Mouse (Mus musculus): ENCODE results near the gene 4930579F01Rik. TPM values are rescaled to one million over a fixed set of nuclear protein-coding genes. Genes with fewer than 3 reads are reported as not detected.

The 4930579F01Rik gene
- polyA plus RNA-seq, 1 experiment from 2014 or later = 0.24 TPM

- ATAC-seq = peak; percentile 81
- H3K9me3 ChIP-seq (ENCODE audit: control insufficient read depth, low read length) = no peaks in the 10 kb centered on the region
- WGBS = 26% methylated on average over 20 of the region's 20 CpGs
- H3K27me3 ChIP-seq (replicated peaks; ENCODE audit: control insufficient read depth, insufficient read depth, low read length) = no peaks in the 10 kb centered on the region; the same call in 1 of the 2 replicates
- peak overlapping the region; percentile 33 for H3K4me3 ChIP-seq (ENCODE audit: low read length)
- peak overlapping the region; percentile 53; the same call in 1 of the 2 replicates for H3K9ac ChIP-seq (ENCODE audit: low read depth, low read length)
- H3K27ac ChIP-seq (ENCODE audit: low read length) = no peak overlapping the region
- H3K36me3 ChIP-seq (ENCODE audit: control insufficient read depth, insufficient read depth, low read length) = no peaks in the 10 kb centered on the region
- H3K4me2 ChIP-seq (ENCODE audit: low read depth, low read length) = peak overlapping the region; percentile 52
- no peaks in the 10 kb centered on the region for H3K4me1 ChIP-seq (ENCODE audit: control insufficient read depth, insufficient read depth, low read length)
These were observed 4.5 kb upstream of the 4930579F01Rik start for GRCm38 (mm10) chr3:138197973-138198721.

- no peaks in the 10 kb centered on the region for H3K4me1 ChIP-seq (ENCODE audit: control insufficient read depth, insufficient read depth, low read length)
- no peak overlapping the region for H3K9ac ChIP-seq (ENCODE audit: low read depth, low read length)
- no peak overlapping the region for H3K4me3 ChIP-seq (ENCODE audit: low read length)
- H3K4me2 ChIP-seq (ENCODE audit: low read depth, low read length) = no peak overlapping the region
- no peaks in the 10 kb centered on the region for H3K9me3 ChIP-seq (ENCODE audit: control insufficient read depth, low read length)
- whole genome bisulfite sequencing = 67% methylated on average over 9 of the region's 9 CpGs
- H3K27ac ChIP-seq (ENCODE audit: low read length) = no peak overlapping the region
- no peaks in the 10 kb centered on the region; the same call in 1 of the 2 replicates for H3K27me3 ChIP-seq (replicated peaks; ENCODE audit: control insufficient read depth, insufficient read depth, low read length)
- ATAC-seq = no peak
- no peaks in the 10 kb centered on the region for H3K36me3 ChIP-seq (ENCODE audit: control insufficient read depth, insufficient read depth, low read length)
These were observed 3.9 kb upstream of the 4930579F01Rik start for GRCm38 (mm10) chr3:138197556-138197955.

- no peaks in the 10 kb centered on the region for H3K9me3 ChIP-seq (ENCODE audit: control insufficient read depth, low read length)
- WGBS = 86% methylated on average over 14 of the region's 14 CpGs
- no peak overlapping the region for H3K4me2 ChIP-seq (ENCODE audit: low read depth, low read length)
- H3K4me1 ChIP-seq (ENCODE audit: control insufficient read depth, insufficient read depth, low read length) = no peaks in the 10 kb centered on the region
- ATAC-seq = no peak
- no peaks in the 10 kb centered on the region for H3K36me3 ChIP-seq (ENCODE audit: control insufficient read depth, insufficient read depth, low read length)
- no peak overlapping the region for H3K27ac ChIP-seq (ENCODE audit: low read length)
- H3K9ac ChIP-seq (ENCODE audit: low read depth, low read length) = no peak overlapping the region
- H3K27me3 ChIP-seq (replicated peaks; ENCODE audit: control insufficient read depth, insufficient read depth, low read length) = no peaks in the 10 kb centered on the region; the same call in 1 of the 2 replicates
- no peak overlapping the region for H3K4me3 ChIP-seq (ENCODE audit: low read length)
These were observed 3.5 kb upstream of the 4930579F01Rik start for GRCm38 (mm10) chr3:138197093-138197492.

- H3K36me3 ChIP-seq (ENCODE audit: control insufficient read depth, insufficient read depth, low read length) = no peaks in the 10 kb centered on the region
- H3K9me3 ChIP-seq (ENCODE audit: control insufficient read depth, low read length) = no peaks in the 10 kb centered on the region
- H3K27me3 ChIP-seq (replicated peaks; ENCODE audit: control insufficient read depth, insufficient read depth, low read length) = no peaks in the 10 kb centered on the region; the same call in 1 of the 2 replicates
- WGBS = 67% methylated on average over 7 of the region's 7 CpGs
- no peak for ATAC-seq
- no peak overlapping the region for H3K27ac ChIP-seq (ENCODE audit: low read length)
- no peak overlapping the region for H3K4me3 ChIP-seq (ENCODE audit: low read length)
- H3K9ac ChIP-seq (ENCODE audit: low read depth, low read length) = no peak overlapping the region
- H3K4me1 ChIP-seq (ENCODE audit: control insufficient read depth, insufficient read depth, low read length) = no peaks in the 10 kb centered on the region
- no peak overlapping the region for H3K4me2 ChIP-seq (ENCODE audit: low read depth, low read length)
These were observed 1.4 kb downstream of the 4930579F01Rik start for GRCm38 (mm10) chr3:138192260-138192659.

- Histone ChIP-seq H3K36me3 (ENCODE audit: control insufficient read depth, insufficient read depth, low read length) (no peaks in the 10 kb centered on the region), H3K27me3 (replicated peaks; ENCODE audit: control insufficient read depth, insufficient read depth, low read length) (no peaks in the 10 kb centered on the region), H3K4me1 (ENCODE audit: control insufficient read depth, insufficient read depth, low read length) (no peaks in the 10 kb centered on the region), H3K4me2 (ENCODE audit: low read depth, low read length) (no peak overlapping the region), H3K9me3 (ENCODE audit: control insufficient read depth, low read length) (no peaks in the 10 kb centered on the region), H3K9ac (ENCODE audit: low read depth, low read length) (no peak overlapping the region), H3K27ac (ENCODE audit: low read length) (no peak overlapping the region), H3K4me3 (ENCODE audit: low read length) (no peak overlapping the region)
- WGBS = 85% methylated on average over 26 of the region's 26 CpGs
- ATAC-seq = no peak
These were observed 7.4 kb downstream of the 4930579F01Rik start for GRCm38 (mm10) chr3:138185995-138186930.

GRCm38 (mm10) chr3:138185290-138185689, 8.3 kb downstream of the 4930579F01Rik start:
- Histone ChIP-seq H3K27ac (ENCODE audit: low read length) (no peak overlapping the region), H3K4me3 (ENCODE audit: low read length) (no peak overlapping the region), H3K9me3 (ENCODE audit: control insufficient read depth, low read length) (no peaks in the 10 kb centered on the region), H3K27me3 (replicated peaks; ENCODE audit: control insufficient read depth, insufficient read depth, low read length) (no peaks in the 10 kb centered on the region), H3K9ac (ENCODE audit: low read depth, low read length) (no peak overlapping the region), H3K4me1 (ENCODE audit: control insufficient read depth, insufficient read depth, low read length) (no peaks in the 10 kb centered on the region), H3K4me2 (ENCODE audit: low read depth, low read length) (no peak overlapping the region), H3K36me3 (ENCODE audit: control insufficient read depth, insufficient read depth, low read length) (no peaks in the 10 kb centered on the region)
- peak; percentile 48 for ATAC-seq
- 47% methylated on average over 4 of the region's 4 CpGs for WGBS

- no peaks in the 10 kb centered on the region for H3K36me3 ChIP-seq (ENCODE audit: control insufficient read depth, insufficient read depth, low read length)
These were observed 10.3 kb downstream of the 4930579F01Rik start for GRCm38 (mm10) chr3:138183371-138183770.

GRCm38 (mm10) chr3:138182019-138182418, 11.6 kb downstream of the 4930579F01Rik start:
- H3K27me3 ChIP-seq (replicated peaks; ENCODE audit: control insufficient read depth, insufficient read depth, low read length) = no peaks in the 10 kb centered on the region
- no peak overlapping the region for H3K9ac ChIP-seq (ENCODE audit: low read depth, low read length)
- H3K4me3 ChIP-seq (ENCODE audit: low read length) = no peak overlapping the region
- no peaks in the 10 kb centered on the region for H3K36me3 ChIP-seq (ENCODE audit: control insufficient read depth, insufficient read depth, low read length)
- no peak for ATAC-seq
- H3K4me1 ChIP-seq (ENCODE audit: control insufficient read depth, insufficient read depth, low read length) = no peaks in the 10 kb centered on the region
- no peak overlapping the region for H3K27ac ChIP-seq (ENCODE audit: low read length)
- WGBS = 88% methylated on average over 2 of the region's 2 CpGs
- H3K4me2 ChIP-seq (ENCODE audit: low read depth, low read length) = no peak overlapping the region
- H3K9me3 ChIP-seq (ENCODE audit: control insufficient read depth, low read length) = no peaks in the 10 kb centered on the region

More at GRCm38 (mm10) chr3:138183371-138183770, 10.3 kb downstream of the 4930579F01Rik start:
- Histone ChIP-seq H3K27ac (ENCODE audit: low read length) (no peak overlapping the region), H3K4me2 (ENCODE audit: low read depth, low read length) (no peak overlapping the region), H3K9me3 (ENCODE audit: control insufficient read depth, low read length) (no peaks in the 10 kb centered on the region), H3K9ac (ENCODE audit: low read depth, low read length) (no peak overlapping the region), H3K4me1 (ENCODE audit: control insufficient read depth, insufficient read depth, low read length) (no peaks in the 10 kb centered on the region), H3K4me3 (ENCODE audit: low read length) (no peak overlapping the region), H3K27me3 (replicated peaks; ENCODE audit: control insufficient read depth, insufficient read depth, low read length) (no peaks in the 10 kb centered on the region)
- 82% methylated on average over 7 of the region's 7 CpGs for WGBS
- no peak for ATAC-seq

GRCm38 (mm10) chr3:138175551-138175950, 18.1 kb downstream of the 4930579F01Rik start:
- H3K4me2 ChIP-seq (ENCODE audit: low read depth, low read length) = no peak overlapping the region
- ATAC-seq = no peak
- 66% methylated on average over 6 of the region's 6 CpGs for WGBS
- no peak overlapping the region for H3K27ac ChIP-seq (ENCODE audit: low read length)
- no peaks in the 10 kb centered on the region for H3K27me3 ChIP-seq (replicated peaks; ENCODE audit: control insufficient read depth, insufficient read depth, low read length)
- H3K9me3 ChIP-seq (ENCODE audit: control insufficient read depth, low read length) = 0 out of 2 replicates have a peak, but pooled peaks cover 3% of the 10 kb centered on the region
- no peak overlapping the region for H3K4me3 ChIP-seq (ENCODE audit: low read length)
- H3K36me3 ChIP-seq (ENCODE audit: control insufficient read depth, insufficient read depth, low read length) = no peaks in the 10 kb centered on the region
- no peaks in the 10 kb centered on the region; the same call in 1 of the 2 replicates for H3K4me1 ChIP-seq (ENCODE audit: control insufficient read depth, insufficient read depth, low read length)
- no peak overlapping the region for H3K9ac ChIP-seq (ENCODE audit: low read depth, low read length)
